Mouse (Mus musculus) C2C12 (cell line): ENCODE data around the gene Noc4l.
A peak's percentile ranks its signal among the peaks of the same experiment; 100 is the strongest.

Experiments
- CEBPB ChIP-seq: IDR thresholded peaks from one replicate; pipeline ENCODE4 v1.6.1; 2011; ENCODE audit warnings: low read depth, mild to moderate bottlenecking, control low read depth, moderate library complexity
- CTCF ChIP-seq: IDR thresholded peaks from one replicate; pipeline ENCODE4 v1.5.1; 2011; ENCODE audit not compliant: control insufficient read depth, insufficient read depth, insufficient read length
- FOSL1 ChIP-seq: IDR thresholded peaks from one replicate; pipeline ENCODE4 v1.8.0; 2011; ENCODE audit warnings: mild to moderate bottlenecking, low read length; ENCODE audit not compliant: poor library complexity, insufficient read depth, severe bottlenecking
- MAX ChIP-seq: IDR thresholded peaks from one replicate; pipeline ENCODE4 v1.6.1; 2011; ENCODE audit warnings: mild to moderate bottlenecking, control low read depth
- MYOD1 ChIP-seq: IDR thresholded peaks from one replicate; pipeline ENCODE4 v1.6.1; 2011; ENCODE audit warnings: low read depth; ENCODE audit not compliant: control insufficient read depth, insufficient read length
- MYOG ChIP-seq: IDR thresholded peaks from one replicate; pipeline ENCODE4 v1.6.1; 2011; ENCODE audit not compliant: control insufficient read depth, insufficient read length; ENCODE audit errors: extremely low read depth
- USF1 ChIP-seq: IDR thresholded peaks from one replicate; pipeline ENCODE4 v1.6.1; 2011; ENCODE audit warnings: low read depth, mild to moderate bottlenecking, control low read depth, moderate library complexity

- TF ChIP-seq MYOD1 (no peak), CTCF (peak; percentile 0), CEBPB (no peak), USF1 (no peak), MYOG (no peak), MAX (no peak), FOSL1 (no peak)
Measured at GRCm38 (mm10) chr5:110652719-110653648, at the start of gene Noc4l, which contains the start of gene Ddx51.
